8 mouse cellular contexts compared by ENCODE assay signal in genomic region chr5:34647581-34647980, GRCm38 (mm10). TPM values are rescaled to one million over a fixed set of nuclear protein-coding genes. Genes with fewer than 3 reads are reported as not detected.
DNase-seq lines count a peak whose midpoint lies in the region; ATAC-seq and TF ChIP-seq lines count a peak whose summit lies in the region.

No protein-coding gene starts in this region.

- no peak overlapping the region for H3K4me2 ChIP-seq in forebrain, embryonic 11.5 days (ENCODE audit: low read depth, low read length, severe bottlenecking)
- no peak overlapping the region for H3K4me2 ChIP-seq in forebrain, embryonic 16.5 days (ENCODE audit: low read length)
- no peak overlapping the region for H3K4me2 ChIP-seq in lung, embryonic 14.5 days

- TF ChIP-seq CTCF in embryonic fibroblast, embryonic 13.5 days (IDR thresholded peaks at IDR 0.05; ENCODE audit: borderline replicate concordance, insufficient read depth, low read length) = peak; percentile 44; the same call in 1 of the 2 replicates
- TF ChIP-seq CTCF in lung, embryonic 14.5 days (IDR thresholded peaks at IDR 0.05; ENCODE audit: low read depth) = peak; percentile 81
- peak; percentile 55; the same call in 1 of the 2 replicates for TF ChIP-seq CTCF in spleen, adult 2 months (IDR thresholded peaks at IDR 0.05; ENCODE audit: extremely low read depth, insufficient read depth, insufficient read length, insufficient replicate concordance)

- no peak overlapping the region for H3K4me3 ChIP-seq in forebrain, embryonic 11.5 days (ENCODE audit: low read depth, low read length)
- H3K4me3 ChIP-seq in forebrain, embryonic 16.5 days (replicated peaks; ENCODE audit: low read length) = no peak overlapping the region
- H3K4me3 ChIP-seq in embryonic fibroblast, embryonic 13.5 days (ENCODE audit: insufficient read depth, low read length) = no peak overlapping the region
- no peak overlapping the region for H3K4me3 ChIP-seq in lung, embryonic 14.5 days (ENCODE audit: low read depth, low read length)
- no peak overlapping the region for H3K4me3 ChIP-seq in spleen, adult 2 months (ENCODE audit: extremely low read depth, insufficient read depth, insufficient read length)

- H3K27me3 ChIP-seq in forebrain, embryonic 11.5 days (ENCODE audit: control insufficient read depth, insufficient read depth, low read length) = no peaks in the 10 kb centered on the region
- H3K27me3 ChIP-seq in forebrain, embryonic 16.5 days (replicated peaks; ENCODE audit: control insufficient read depth, insufficient read depth, low read length) = no peaks in the 10 kb centered on the region
- H3K27me3 ChIP-seq in lung, embryonic 14.5 days (ENCODE audit: insufficient read depth, low read length) = no peaks in the 10 kb centered on the region
- H3K27me3 ChIP-seq in spleen, adult 2 months (ENCODE audit: control insufficient read depth, insufficient read depth, low read length) = no peaks in the 10 kb centered on the region

- WGBS in forebrain, embryonic 11.5 days = 45% methylated on average over 4 of the region's 4 CpGs
- 41% methylated on average over 4 of the region's 4 CpGs for WGBS in forebrain, embryonic 16.5 days
- 47% methylated on average over 4 of the region's 4 CpGs for WGBS in lung, embryonic 14.5 days
- 49% methylated on average over 4 of the region's 4 CpGs for WGBS in spleen, adult 2 months

- TF ChIP-seq POLR2A in embryonic fibroblast, embryonic 13.5 days (IDR thresholded peaks at IDR 0.05; ENCODE audit: low read depth, low read length) = no peak
- TF ChIP-seq POLR2A in spleen, adult 2 months (IDR thresholded peaks at IDR 0.05; ENCODE audit: low read depth, low read length) = no peak

- no peak overlapping the region for H3K27ac ChIP-seq in forebrain, embryonic 11.5 days (ENCODE audit: low read depth, low read length)
- H3K27ac ChIP-seq in forebrain, embryonic 16.5 days (ENCODE audit: low read length) = no peak overlapping the region
- H3K27ac ChIP-seq in embryonic fibroblast, embryonic 13.5 days (ENCODE audit: insufficient read depth, low read length) = no peak overlapping the region
- no peak overlapping the region for H3K27ac ChIP-seq in lung, embryonic 14.5 days (ENCODE audit: low read depth)
- no peak overlapping the region for H3K27ac ChIP-seq in spleen, adult 2 months (ENCODE audit: insufficient read depth, low read length)

- ATAC-seq in forebrain, embryonic 11.5 days (replicated peaks; ENCODE audit: low FRiP score) = no peak
- no peak for ATAC-seq in forebrain, embryonic 16.5 days
- no peak for ATAC-seq in lung, embryonic 14.5 days (ENCODE audit: insufficient read depth)

- H3K9me3 ChIP-seq in forebrain, embryonic 11.5 days (ENCODE audit: control insufficient read depth, low read length) = no peaks in the 10 kb centered on the region
- H3K9me3 ChIP-seq in forebrain, embryonic 16.5 days (ENCODE audit: control insufficient read depth, low read length) = no peaks in the 10 kb centered on the region
- no peaks in the 10 kb centered on the region for H3K9me3 ChIP-seq in lung, embryonic 14.5 days (ENCODE audit: low read depth, low read length)

- peak; percentile 84 for DNase-seq in forebrain, embryonic 11.5 days (ENCODE audit: low spot score)
- peak; percentile 72 for DNase-seq in A20 (ENCODE audit: low read depth, low spot score)
- peak; percentile 64 for DNase-seq in adrenal gland, postnatal 25 days
- peak; percentile 60 for DNase-seq in kidney, postnatal 14 days
- peak; percentile 81 for DNase-seq in lung, embryonic 14.5 days
- DNase-seq in spleen, adult 2 months (ENCODE audit: low read depth in 1 of 2, low spot score in 2 of 2) = peak in 1 of 2 experiments; percentile 68

- no peaks in the 10 kb centered on the region for H3K4me1 ChIP-seq in forebrain, embryonic 11.5 days (replicated peaks; ENCODE audit: control insufficient read depth, insufficient read depth, low read length)
- no peaks in the 10 kb centered on the region for H3K4me1 ChIP-seq in forebrain, embryonic 16.5 days (replicated peaks; ENCODE audit: control insufficient read depth, insufficient read depth, low read length)
- H3K4me1 ChIP-seq in embryonic fibroblast, embryonic 13.5 days (ENCODE audit: control insufficient read depth, insufficient read depth, low read length) = peaks cover 9% of the 10 kb centered on the region; the same call in 1 of the 2 replicates
- no peaks in the 10 kb centered on the region for H3K4me1 ChIP-seq in lung, embryonic 14.5 days (ENCODE audit: insufficient read depth)
- H3K4me1 ChIP-seq in spleen, adult 2 months (ENCODE audit: control insufficient read depth, insufficient read depth, insufficient read length) = no peaks in the 10 kb centered on the region

- no peak overlapping the region for H3K9ac ChIP-seq in forebrain, embryonic 11.5 days (ENCODE audit: low read length)
- no peak overlapping the region for H3K9ac ChIP-seq in forebrain, embryonic 16.5 days (replicated peaks; ENCODE audit: low read depth, low read length)
- no peak overlapping the region for H3K9ac ChIP-seq in lung, embryonic 14.5 days

- H3K36me3 ChIP-seq in forebrain, embryonic 11.5 days (ENCODE audit: control insufficient read depth, insufficient read depth, low read length) = peaks cover 8% of the 10 kb centered on the region; the same call in 1 of the 2 replicates
- peaks cover 48% of the 10 kb centered on the region for H3K36me3 ChIP-seq in forebrain, embryonic 16.5 days (ENCODE audit: control insufficient read depth, insufficient read depth)
- H3K36me3 ChIP-seq in lung, embryonic 14.5 days (ENCODE audit: insufficient read depth) = peaks cover 97% of the 10 kb centered on the region
- peaks cover 47% of the 10 kb centered on the region for H3K36me3 ChIP-seq in spleen, adult 2 months (ENCODE audit: control insufficient read depth, insufficient read depth, low read length)

RNA-seq across cellular contexts. Expression of gene Mfsd10, which starts 10.6 kb away (rescaled TPM):
- polyA plus RNA-seq in forebrain, embryonic 11.5 days (2014; fragmentation: Nextera tagmentation; extraction: Ambion mirVana) = 87.7 and 96.0 TPM in 2 replicates
- polyA plus RNA-seq in forebrain, embryonic 16.5 days (2015; fragmentation: Nextera tagmentation; extraction: Ambion mirVana) = 93.0 and 119 TPM in 2 replicates
- total RNA-seq in adrenal gland, postnatal 25 days (2021) = 39.1 and 40.4 TPM in 2 replicates
- polyA plus RNA-seq in embryonic fibroblast, embryonic 13.5 days (2011; ENCODE audit: insufficient read length, low read depth, missing spikeins) = 62.3 and 62.6 TPM in 2 replicates
- polyA plus RNA-seq in lung, embryonic 14.5 days (2014; fragmentation: Nextera tagmentation; extraction: Ambion mirVana) = 128 and 138 TPM in 2 replicates
- 138 and 181 TPM in 2 replicates for polyA plus RNA-seq in spleen, adult 2 months (2012; rRNA removed)

RNA-seq across cellular contexts. Expression of gene Nop14, which starts 12.4 kb away (rescaled TPM):
- 33.1 and 33.6 TPM in 2 replicates for polyA plus RNA-seq in forebrain, embryonic 11.5 days (2014; fragmentation: Nextera tagmentation; extraction: Ambion mirVana)
- 23.7 and 26.4 TPM in 2 replicates for polyA plus RNA-seq in forebrain, embryonic 16.5 days (2015; fragmentation: Nextera tagmentation; extraction: Ambion mirVana)
- total RNA-seq in adrenal gland, postnatal 25 days (2021) = 21.3 and 24.9 TPM in 2 replicates
- polyA plus RNA-seq in embryonic fibroblast, embryonic 13.5 days (2011; ENCODE audit: insufficient read length, low read depth, missing spikeins) = 41.0 and 45.7 TPM in 2 replicates
- polyA plus RNA-seq in lung, embryonic 14.5 days (2014; fragmentation: Nextera tagmentation; extraction: Ambion mirVana) = 23.9 and 24.0 TPM in 2 replicates
- 10.8 and 12.6 TPM in 2 replicates for polyA plus RNA-seq in spleen, adult 2 months (2012; rRNA removed)

RNA-seq across cellular contexts. Expression of gene Grk4, which starts 12.6 kb away (rescaled TPM):
- 1.8 and 2.5 TPM in 2 replicates for polyA plus RNA-seq in forebrain, embryonic 11.5 days (2014; fragmentation: Nextera tagmentation; extraction: Ambion mirVana)
- polyA plus RNA-seq in forebrain, embryonic 16.5 days (2015; fragmentation: Nextera tagmentation; extraction: Ambion mirVana) = 1.4 and 2.4 TPM in 2 replicates
- total RNA-seq in adrenal gland, postnatal 25 days (2021) = 2.4 and 3.9 TPM in 2 replicates
- 3.3 and 4.0 TPM in 2 replicates for polyA plus RNA-seq in embryonic fibroblast, embryonic 13.5 days (2011; ENCODE audit: insufficient read length, low read depth, missing spikeins)
- polyA plus RNA-seq in lung, embryonic 14.5 days (2014; fragmentation: Nextera tagmentation; extraction: Ambion mirVana) = 1.7 and 2.8 TPM in 2 replicates
- 1.5 TPM in 2 replicates for polyA plus RNA-seq in spleen, adult 2 months (2012; rRNA removed)
